Mouse (Mus musculus): ENCODE results near the gene Ttc13. TPM values are rescaled to one million over a fixed set of nuclear protein-coding genes. Genes with fewer than 3 reads are reported as not detected.

The Ttc13 gene
- total and polyA plus RNA-seq, 2 experiments from 2014 or later = 15.3 to 15.7 TPM

- no peak overlapping the region for H3K9ac ChIP-seq (replicated peaks; ENCODE audit: low read depth, low read length)
- DNase-seq (ENCODE audit: low spot score) = no peak
These were observed 57.9 kb downstream of the Ttc13 start for GRCm38 (mm10) chr8:124663874-124664230.

DNA sequence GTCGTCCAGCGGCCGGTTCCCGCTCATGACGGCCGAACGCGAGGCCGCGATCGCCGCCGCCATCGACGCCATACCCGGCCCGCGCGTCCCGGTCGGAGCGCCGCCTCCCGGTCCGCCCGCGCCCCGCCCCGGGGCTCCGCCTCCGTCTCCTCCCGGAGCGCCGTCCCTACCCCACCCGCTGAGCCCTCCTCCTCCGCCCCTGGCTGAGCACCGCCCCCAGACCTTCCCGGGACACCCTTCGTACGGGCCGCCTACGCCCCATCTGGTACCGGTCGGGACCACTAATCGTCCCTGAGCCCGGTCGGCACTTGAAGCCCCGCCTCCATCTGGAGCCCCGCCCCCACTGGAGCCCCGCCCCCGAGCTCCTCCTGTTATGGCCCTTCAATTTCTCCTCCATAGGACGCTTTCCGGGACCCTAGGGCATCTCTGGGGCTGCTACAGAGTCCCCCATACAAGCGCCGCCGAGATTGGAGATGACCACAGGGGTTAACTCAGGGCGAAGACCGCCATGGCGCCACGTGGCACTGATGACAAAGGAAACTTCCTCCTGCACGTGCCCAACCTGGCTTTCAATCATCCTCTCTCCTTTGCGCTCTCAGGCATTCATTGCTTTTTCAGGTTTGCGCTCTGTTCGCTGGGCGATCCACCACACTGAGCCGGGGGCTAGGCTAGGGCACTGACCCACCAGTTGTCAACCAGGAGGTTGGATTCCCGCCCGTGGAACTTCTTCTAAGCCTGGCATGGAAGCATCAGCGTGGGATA lies 58.5 kb downstream of the Ttc13 start, which contains the start of gene 2310022B05Rik:
2310022B05Rik (minus strand) TSS at position 258 of the 762 bp plus-strand sequence.
- no peaks in the 10 kb centered on the region for H3K36me3 ChIP-seq (replicated peaks; ENCODE audit: control insufficient read depth, insufficient read depth, low read length)

More at GRCm38 (mm10) chr8:124663874-124664230, 57.9 kb downstream of the Ttc13 start:
- 60% methylated on average over 4 of the region's 4 CpGs for WGBS
- Histone ChIP-seq H3K27ac (ENCODE audit: low read depth) (peak overlapping the region; percentile 95), H3K4me3 (ENCODE audit: low read depth, low read length) (peak overlapping the region; percentile 95; the same call in 1 of the 2 replicates), H3K9me3 (replicated peaks; ENCODE audit: control insufficient read depth, low read length) (no peaks in the 10 kb centered on the region), H3K4me2 (ENCODE audit: low read depth, low read length) (peak overlapping the region; percentile 93), H3K36me3 (replicated peaks; ENCODE audit: control insufficient read depth, insufficient read depth, low read length) (no peaks in the 10 kb centered on the region), H3K27me3 (ENCODE audit: control insufficient read depth, insufficient read depth, low read length) (no peaks in the 10 kb centered on the region), H3K4me1 (ENCODE audit: control insufficient read depth, insufficient read depth) (peaks cover 35% of the 10 kb centered on the region)
- TF ChIP-seq CTCF (IDR thresholded peaks at IDR 0.05; ENCODE audit: low read depth) = no peak
- no peak for TF ChIP-seq EP300 (IDR thresholded peaks at IDR 0.05; ENCODE audit: low read depth)
- no peak for ATAC-seq (ENCODE audit: insufficient read depth, low read depth)

GRCm38 (mm10) chr8:124662446-124663111 lies 59.2 kb downstream of the Ttc13 start:
- Histone ChIP-seq H3K9ac (replicated peaks; ENCODE audit: low read depth, low read length) (peak overlapping the region; percentile 97), H3K4me1 (ENCODE audit: control insufficient read depth, insufficient read depth) (peaks cover 44% of the 10 kb centered on the region), H3K9me3 (replicated peaks; ENCODE audit: control insufficient read depth, low read length) (no peaks in the 10 kb centered on the region), H3K27me3 (ENCODE audit: control insufficient read depth, insufficient read depth, low read length) (no peaks in the 10 kb centered on the region), H3K27ac (ENCODE audit: low read depth) (peak overlapping the region; percentile 95), H3K36me3 (replicated peaks; ENCODE audit: control insufficient read depth, insufficient read depth, low read length) (no peaks in the 10 kb centered on the region), H3K4me2 (ENCODE audit: low read depth, low read length) (peak overlapping the region; percentile 93), H3K4me3 (ENCODE audit: low read depth, low read length) (peak overlapping the region; percentile 95)
- ATAC-seq (ENCODE audit: insufficient read depth, low read depth) = peak; percentile 21
- WGBS = under 1% methylated on average over 45 of the region's 49 CpGs
- TF ChIP-seq EP300 (IDR thresholded peaks at IDR 0.05; ENCODE audit: low read depth) (no peak), CTCF (IDR thresholded peaks at IDR 0.05; ENCODE audit: low read depth) (no peak)
- DNase-seq (ENCODE audit: low spot score) = no peak

More for the DNA sequence above, 58.5 kb downstream of the Ttc13 start, which contains the start of gene 2310022B05Rik:
- Histone ChIP-seq H3K9me3 (replicated peaks; ENCODE audit: control insufficient read depth, low read length) (no peaks in the 10 kb centered on the region), H3K4me1 (ENCODE audit: control insufficient read depth, insufficient read depth) (peaks cover 37% of the 10 kb centered on the region), H3K4me2 (ENCODE audit: low read depth, low read length) (peak within 1 kb of the TSS; percentile 93), H3K27ac (ENCODE audit: low read depth) (peak within 1 kb of the TSS; percentile 95), H3K9ac (replicated peaks; ENCODE audit: low read depth, low read length) (peak within 1 kb of the TSS; percentile 97), H3K4me3 (ENCODE audit: low read depth, low read length) (peak within 1 kb of the TSS; percentile 95), H3K27me3 (ENCODE audit: control insufficient read depth, insufficient read depth, low read length) (no peaks in the 10 kb centered on the region)
- TF ChIP-seq EP300 (IDR thresholded peaks at IDR 0.05; ENCODE audit: low read depth) (no peak), CTCF (IDR thresholded peaks at IDR 0.05; ENCODE audit: low read depth) (peak; percentile 10; the same call in 1 of the 2 replicates)
- 4% methylated on average over 51 of the region's 69 CpGs for WGBS
- DNase-seq (ENCODE audit: low spot score) = peak; percentile 90
- ATAC-seq (ENCODE audit: insufficient read depth, low read depth) = peak; percentile 91

GRCm38 (mm10) chr8:124661781-124662180 lies 60.0 kb downstream of the Ttc13 start:
- TF ChIP-seq EP300 (IDR thresholded peaks at IDR 0.05; ENCODE audit: low read depth) (no peak), CTCF (IDR thresholded peaks at IDR 0.05; ENCODE audit: low read depth) (no peak)
- no peaks in the 10 kb centered on the region for H3K27me3 ChIP-seq (ENCODE audit: control insufficient read depth, insufficient read depth, low read length)
- H3K9ac ChIP-seq (replicated peaks; ENCODE audit: low read depth, low read length) = peak overlapping the region; percentile 97
- no peaks in the 10 kb centered on the region for H3K9me3 ChIP-seq (replicated peaks; ENCODE audit: control insufficient read depth, low read length)
- peak overlapping the region; percentile 93 for H3K4me2 ChIP-seq (ENCODE audit: low read depth, low read length)
- peaks cover 52% of the 10 kb centered on the region for H3K4me1 ChIP-seq (ENCODE audit: control insufficient read depth, insufficient read depth)
- no peaks in the 10 kb centered on the region for H3K36me3 ChIP-seq (replicated peaks; ENCODE audit: control insufficient read depth, insufficient read depth, low read length)
- peak overlapping the region; percentile 95 for H3K4me3 ChIP-seq (ENCODE audit: low read depth, low read length)
- no peak for ATAC-seq (ENCODE audit: insufficient read depth, low read depth)
- no peak for DNase-seq (ENCODE audit: low spot score)
- WGBS = 5% methylated on average over 9 of the region's 9 CpGs
- H3K27ac ChIP-seq (ENCODE audit: low read depth) = peak overlapping the region; percentile 95

DNA sequence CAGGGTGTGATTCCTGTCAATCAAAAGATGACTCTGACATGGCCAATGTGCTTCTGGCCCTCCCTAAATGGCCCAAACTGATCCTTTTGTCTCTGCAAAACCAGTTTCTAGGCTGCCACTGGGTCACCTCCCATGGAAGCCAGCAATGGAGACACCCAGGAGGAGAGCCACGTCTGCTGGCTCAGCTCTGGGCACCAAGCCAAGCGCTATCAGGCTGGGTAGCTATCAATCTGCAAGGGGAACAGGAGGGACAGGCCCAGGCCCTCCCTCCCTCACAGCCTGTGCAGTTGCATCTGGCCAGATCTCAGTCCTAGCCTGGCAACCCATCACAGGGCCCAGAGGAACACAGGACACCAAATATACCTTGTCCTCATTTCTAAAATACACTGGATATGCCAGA lies 63.4 kb downstream of the Ttc13 start:
- Histone ChIP-seq H3K4me2 (ENCODE audit: low read depth, low read length) (peak overlapping the region; percentile 39), H3K9me3 (replicated peaks; ENCODE audit: control insufficient read depth, low read length) (no peaks in the 10 kb centered on the region), H3K4me1 (ENCODE audit: control insufficient read depth, insufficient read depth) (peaks cover 68% of the 10 kb centered on the region), H3K9ac (replicated peaks; ENCODE audit: low read depth, low read length) (no peak overlapping the region), H3K36me3 (replicated peaks; ENCODE audit: control insufficient read depth, insufficient read depth, low read length) (peaks cover 9% of the 10 kb centered on the region; the same call in 1 of the 2 replicates), H3K4me3 (ENCODE audit: low read depth, low read length) (no peak overlapping the region), H3K27ac (ENCODE audit: low read depth) (peak overlapping the region; percentile 83), H3K27me3 (ENCODE audit: control insufficient read depth, insufficient read depth, low read length) (no peaks in the 10 kb centered on the region)
- ATAC-seq (ENCODE audit: insufficient read depth, low read depth) (peak; percentile 53), DNase-seq (ENCODE audit: low spot score) (peak; percentile 64)
- TF ChIP-seq CTCF (IDR thresholded peaks at IDR 0.05; ENCODE audit: low read depth) (no peak), EP300 (IDR thresholded peaks at IDR 0.05; ENCODE audit: low read depth) (no peak)
- 11% methylated on average over 2 of the region's 2 CpGs for WGBS
